Mouse (Mus musculus): ENCODE results near the gene Zfp940. TPM values are rescaled to one million over a fixed set of nuclear protein-coding genes. Genes with fewer than 3 reads are reported as not detected.

Gene Zfp940
- polyA plus RNA-seq, 1 experiment from 2014 or later: 18.2 TPM

DNA sequence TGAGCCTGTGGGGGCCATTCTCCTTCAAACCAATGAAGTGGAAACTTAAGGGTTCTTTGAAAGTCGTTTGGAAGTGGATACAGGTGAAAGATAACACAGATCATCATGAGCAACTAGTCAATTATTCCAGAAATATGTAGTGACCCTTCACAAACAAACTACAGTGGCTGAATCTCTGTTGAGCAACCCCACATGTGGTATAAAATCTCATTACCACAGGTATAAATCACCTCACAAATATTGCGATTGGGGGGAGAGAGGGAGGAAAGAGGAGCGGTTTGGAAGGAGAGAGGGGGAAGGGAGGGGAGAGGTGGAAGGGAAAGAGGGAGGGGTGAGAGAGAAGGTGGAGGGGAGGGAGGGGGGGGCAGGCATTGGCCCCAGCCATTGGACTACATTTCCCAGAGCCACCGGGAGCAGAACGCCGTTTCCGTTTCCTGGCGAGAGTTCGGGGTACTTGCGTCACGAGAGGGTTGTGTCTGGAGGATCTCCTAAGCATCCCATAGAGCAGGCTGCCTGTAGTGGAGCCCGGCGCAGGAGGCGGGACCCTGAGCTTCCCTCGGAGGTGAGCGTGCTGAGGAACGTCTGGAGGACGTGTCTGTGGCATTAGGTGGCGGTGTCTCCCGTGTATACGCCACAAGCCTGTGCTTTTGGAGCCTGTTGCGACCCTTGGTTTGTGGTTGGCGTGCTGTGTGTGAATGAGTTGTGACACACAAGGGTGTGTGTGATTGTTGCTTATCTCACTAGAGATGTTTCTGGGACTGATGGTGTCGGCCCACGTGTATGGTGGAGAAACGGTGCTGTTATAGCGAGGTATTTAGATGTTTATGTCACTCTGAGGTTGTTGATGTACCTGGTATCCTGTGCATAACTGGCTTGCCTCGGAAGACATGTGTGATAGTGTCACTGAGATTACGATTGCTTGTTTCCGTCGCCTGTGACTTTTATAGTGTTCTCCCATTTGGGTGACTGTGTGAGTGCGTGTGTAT lies 6.4 kb upstream of the Zfp940 start, which contains the start of gene Zfp420:
TSS of gene Zfp420 (plus strand) at position 448 of the 986 bp plus-strand sequence.
- peak; percentile 99 for ATAC-seq
- H3K27ac ChIP-seq (ENCODE audit: low read length): peak within 1 kb of the TSS; percentile 71
- H3K4me1 ChIP-seq (replicated peaks; ENCODE audit: control insufficient read depth, insufficient read depth, low read length): peaks cover 10% of the 10 kb centered on the region

DNA sequence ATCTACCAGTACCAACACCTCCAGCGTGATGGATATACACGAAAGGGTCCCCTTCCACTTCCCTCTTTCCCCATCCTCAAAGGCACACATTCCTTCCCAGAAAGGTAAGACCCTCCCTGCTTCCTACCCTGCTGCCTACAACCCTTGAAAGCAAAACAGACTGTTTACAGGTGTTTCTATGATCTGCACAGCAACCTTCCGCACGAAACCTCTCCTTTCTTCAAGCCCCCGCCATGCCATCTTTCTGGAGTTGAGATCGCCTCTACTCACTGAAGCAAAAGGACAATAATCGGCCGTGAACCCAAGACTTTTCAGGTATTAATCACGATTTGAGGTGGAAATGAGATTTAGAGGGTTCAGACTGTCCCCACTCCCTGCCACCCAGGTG lies 644 bp downstream of the Zfp940 start:
- H3K27ac ChIP-seq (ENCODE audit: low read length): no peak overlapping the region
- 0 out of 2 replicates have a peak, but pooled peaks have one; percentile 2 for ATAC-seq

More for the DNA sequence above, 6.4 kb upstream of the Zfp940 start, which contains the start of gene Zfp420:
- Histone ChIP-seq H3K27me3 (replicated peaks; ENCODE audit: control insufficient read depth, insufficient read depth, low read length) (no peaks in the 10 kb centered on the region), H3K9me3 (ENCODE audit: control insufficient read depth, low read length) (no peaks in the 10 kb centered on the region), H3K36me3 (ENCODE audit: control insufficient read depth, insufficient read depth) (peaks cover 5% of the 10 kb centered on the region; the same call in 1 of the 2 replicates), H3K4me3 (replicated peaks; ENCODE audit: low read length) (peak within 1 kb of the TSS; percentile 74), H3K4me2 (ENCODE audit: low read length) (peak within 1 kb of the TSS; percentile 62), H3K9ac (replicated peaks; ENCODE audit: low read depth, low read length) (peak within 1 kb of the TSS; percentile 75)
- 7% methylated on average over 32 of the region's 32 CpGs for WGBS

GRCm38 (mm10) chr7:29844616-29845015 lies 8.9 kb downstream of the Zfp940 start:
- Histone ChIP-seq H3K4me3 (replicated peaks; ENCODE audit: low read length) (no peak overlapping the region), H3K9me3 (ENCODE audit: control insufficient read depth, low read length) (no peaks in the 10 kb centered on the region), H3K27me3 (replicated peaks; ENCODE audit: control insufficient read depth, insufficient read depth, low read length) (no peaks in the 10 kb centered on the region), H3K27ac (ENCODE audit: low read length) (no peak overlapping the region), H3K9ac (replicated peaks; ENCODE audit: low read depth, low read length) (no peak overlapping the region), H3K4me1 (replicated peaks; ENCODE audit: control insufficient read depth, insufficient read depth, low read length) (no peaks in the 10 kb centered on the region), H3K4me2 (ENCODE audit: low read length) (no peak overlapping the region), H3K36me3 (ENCODE audit: control insufficient read depth, insufficient read depth) (peaks cover 27% of the 10 kb centered on the region)
- 95% methylated on average over 5 of the region's 5 CpGs for WGBS
- ATAC-seq: no peak

More for the DNA sequence above, 644 bp downstream of the Zfp940 start:
- Histone ChIP-seq H3K4me3 (replicated peaks; ENCODE audit: low read length) (peak overlapping the region; percentile 46), H3K9me3 (ENCODE audit: control insufficient read depth, low read length) (no peaks in the 10 kb centered on the region), H3K4me2 (ENCODE audit: low read length) (peak overlapping the region; percentile 63), H3K4me1 (replicated peaks; ENCODE audit: control insufficient read depth, insufficient read depth, low read length) (peaks cover 12% of the 10 kb centered on the region), H3K9ac (replicated peaks; ENCODE audit: low read depth, low read length) (peak overlapping the region; percentile 58), H3K36me3 (ENCODE audit: control insufficient read depth, insufficient read depth) (peaks cover 6% of the 10 kb centered on the region), H3K27me3 (replicated peaks; ENCODE audit: control insufficient read depth, insufficient read depth, low read length) (no peaks in the 10 kb centered on the region)
- 55% methylated on average over 9 of the region's 9 CpGs for WGBS

GRCm38 (mm10) chr7:29842105-29842504 lies 11.4 kb downstream of the Zfp940 start:
- no peaks in the 10 kb centered on the region for H3K27me3 ChIP-seq (replicated peaks; ENCODE audit: control insufficient read depth, insufficient read depth, low read length)
- H3K4me3 ChIP-seq (replicated peaks; ENCODE audit: low read length): no peak overlapping the region
- no peak for ATAC-seq
- no peak overlapping the region for H3K9ac ChIP-seq (replicated peaks; ENCODE audit: low read depth, low read length)
- H3K4me2 ChIP-seq (ENCODE audit: low read length): no peak overlapping the region
- 97% methylated on average over 1 of the region's 1 CpGs for WGBS
- H3K27ac ChIP-seq (ENCODE audit: low read length): no peak overlapping the region
- peaks cover 22% of the 10 kb centered on the region for H3K36me3 ChIP-seq (ENCODE audit: control insufficient read depth, insufficient read depth)
- no peaks in the 10 kb centered on the region for H3K9me3 ChIP-seq (ENCODE audit: control insufficient read depth, low read length)
- H3K4me1 ChIP-seq (replicated peaks; ENCODE audit: control insufficient read depth, insufficient read depth, low read length): no peaks in the 10 kb centered on the region

GRCm38 (mm10) chr7:29839256-29839655 lies 14.2 kb downstream of the Zfp940 start:
- Histone ChIP-seq H3K9me3 (ENCODE audit: control insufficient read depth, low read length) (no peaks in the 10 kb centered on the region), H3K4me2 (ENCODE audit: low read length) (no peak overlapping the region), H3K9ac (replicated peaks; ENCODE audit: low read depth, low read length) (no peak overlapping the region), H3K4me3 (replicated peaks; ENCODE audit: low read length) (no peak overlapping the region), H3K27me3 (replicated peaks; ENCODE audit: control insufficient read depth, insufficient read depth, low read length) (no peaks in the 10 kb centered on the region), H3K27ac (ENCODE audit: low read length) (no peak overlapping the region), H3K4me1 (replicated peaks; ENCODE audit: control insufficient read depth, insufficient read depth, low read length) (no peaks in the 10 kb centered on the region), H3K36me3 (ENCODE audit: control insufficient read depth, insufficient read depth) (peaks cover 9% of the 10 kb centered on the region)
- no peak for ATAC-seq
- WGBS: 88% methylated on average over 3 of the region's 3 CpGs

DNA sequence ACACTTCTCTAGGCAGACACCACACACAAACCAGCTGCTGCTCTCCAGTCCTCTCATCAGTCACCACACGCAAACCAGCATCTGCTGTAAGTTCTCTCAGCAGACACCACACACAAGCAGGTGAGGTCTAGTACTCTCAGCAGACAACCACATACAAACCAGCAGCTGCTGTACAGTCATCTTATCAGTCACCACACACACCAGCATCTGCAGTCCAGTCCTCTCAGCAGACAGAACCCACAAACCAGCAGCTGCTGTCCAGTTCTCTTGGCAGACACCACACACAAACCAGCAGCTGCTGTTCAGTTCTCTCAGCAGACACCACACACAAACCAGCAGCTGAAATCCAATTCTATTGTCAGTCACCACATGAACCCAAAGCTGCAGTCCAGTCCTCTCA lies 16.7 kb downstream of the Zfp940 start:
- no peaks in the 10 kb centered on the region for H3K27me3 ChIP-seq (replicated peaks; ENCODE audit: control insufficient read depth, insufficient read depth, low read length)
- no peak for ATAC-seq
- WGBS: 89% methylated on average over 1 of the region's 1 CpGs
- no peaks in the 10 kb centered on the region for H3K4me1 ChIP-seq (replicated peaks; ENCODE audit: control insufficient read depth, insufficient read depth, low read length)
- H3K4me2 ChIP-seq (ENCODE audit: low read length): no peak overlapping the region
- H3K9ac ChIP-seq (replicated peaks; ENCODE audit: low read depth, low read length): no peak overlapping the region
- H3K4me3 ChIP-seq (replicated peaks; ENCODE audit: low read length): no peak overlapping the region
- peaks cover 13% of the 10 kb centered on the region for H3K36me3 ChIP-seq (ENCODE audit: control insufficient read depth, insufficient read depth)
- no peaks in the 10 kb centered on the region for H3K9me3 ChIP-seq (ENCODE audit: control insufficient read depth, low read length)
- H3K27ac ChIP-seq (ENCODE audit: low read length): no peak overlapping the region

GRCm38 (mm10) chr7:29829804-29830203 lies 23.7 kb downstream of the Zfp940 start:
- Histone ChIP-seq H3K9ac (replicated peaks; ENCODE audit: low read depth, low read length) (no peak overlapping the region), H3K9me3 (ENCODE audit: control insufficient read depth, low read length) (no peaks in the 10 kb centered on the region), H3K4me1 (replicated peaks; ENCODE audit: control insufficient read depth, insufficient read depth, low read length) (no peaks in the 10 kb centered on the region), H3K36me3 (ENCODE audit: control insufficient read depth, insufficient read depth) (peaks cover 52% of the 10 kb centered on the region), H3K4me2 (ENCODE audit: low read length) (no peak overlapping the region), H3K4me3 (replicated peaks; ENCODE audit: low read length) (no peak overlapping the region), H3K27ac (ENCODE audit: low read length) (no peak overlapping the region), H3K27me3 (replicated peaks; ENCODE audit: control insufficient read depth, insufficient read depth, low read length) (no peaks in the 10 kb centered on the region)
- no peak for ATAC-seq
- WGBS: 84% methylated on average over 12 of the region's 12 CpGs

GRCm38 (mm10) chr7:29828001-29828400 lies 25.5 kb downstream of the Zfp940 start:
- Histone ChIP-seq H3K27me3 (replicated peaks; ENCODE audit: control insufficient read depth, insufficient read depth, low read length) (no peaks in the 10 kb centered on the region), H3K27ac (ENCODE audit: low read length) (no peak overlapping the region), H3K36me3 (ENCODE audit: control insufficient read depth, insufficient read depth) (peaks cover 44% of the 10 kb centered on the region), H3K4me3 (replicated peaks; ENCODE audit: low read length) (no peak overlapping the region), H3K4me1 (replicated peaks; ENCODE audit: control insufficient read depth, insufficient read depth, low read length) (no peaks in the 10 kb centered on the region), H3K4me2 (ENCODE audit: low read length) (no peak overlapping the region), H3K9ac (replicated peaks; ENCODE audit: low read depth, low read length) (no peak overlapping the region), H3K9me3 (ENCODE audit: control insufficient read depth, low read length) (no peaks in the 10 kb centered on the region)
- WGBS: 91% methylated on average over 12 of the region's 12 CpGs
- ATAC-seq: no peak

GRCm38 (mm10) chr7:29818619-29819254 lies 34.7 kb downstream of the Zfp940 start:
- ATAC-seq: peak; percentile 79
- no peaks in the 10 kb centered on the region for H3K27me3 ChIP-seq (replicated peaks; ENCODE audit: control insufficient read depth, insufficient read depth, low read length)
- H3K4me3 ChIP-seq (replicated peaks; ENCODE audit: low read length): peak overlapping the region; percentile 53
- H3K36me3 ChIP-seq (ENCODE audit: control insufficient read depth, insufficient read depth): peaks cover 4% of the 10 kb centered on the region; the same call in 1 of the 2 replicates
- no peaks in the 10 kb centered on the region for H3K9me3 ChIP-seq (ENCODE audit: control insufficient read depth, low read length)
- 1% methylated on average over 12 of the region's 12 CpGs for WGBS
- H3K27ac ChIP-seq (ENCODE audit: low read length): peak overlapping the region; percentile 81
- peak overlapping the region; percentile 57 for H3K9ac ChIP-seq (replicated peaks; ENCODE audit: low read depth, low read length)
- H3K4me2 ChIP-seq (ENCODE audit: low read length): peak overlapping the region; percentile 75
- peaks cover 34% of the 10 kb centered on the region for H3K4me1 ChIP-seq (replicated peaks; ENCODE audit: control insufficient read depth, insufficient read depth, low read length)
